Comparison of ENCODE assay signal across 8 mouse cellular contexts in the genomic region with DNA sequence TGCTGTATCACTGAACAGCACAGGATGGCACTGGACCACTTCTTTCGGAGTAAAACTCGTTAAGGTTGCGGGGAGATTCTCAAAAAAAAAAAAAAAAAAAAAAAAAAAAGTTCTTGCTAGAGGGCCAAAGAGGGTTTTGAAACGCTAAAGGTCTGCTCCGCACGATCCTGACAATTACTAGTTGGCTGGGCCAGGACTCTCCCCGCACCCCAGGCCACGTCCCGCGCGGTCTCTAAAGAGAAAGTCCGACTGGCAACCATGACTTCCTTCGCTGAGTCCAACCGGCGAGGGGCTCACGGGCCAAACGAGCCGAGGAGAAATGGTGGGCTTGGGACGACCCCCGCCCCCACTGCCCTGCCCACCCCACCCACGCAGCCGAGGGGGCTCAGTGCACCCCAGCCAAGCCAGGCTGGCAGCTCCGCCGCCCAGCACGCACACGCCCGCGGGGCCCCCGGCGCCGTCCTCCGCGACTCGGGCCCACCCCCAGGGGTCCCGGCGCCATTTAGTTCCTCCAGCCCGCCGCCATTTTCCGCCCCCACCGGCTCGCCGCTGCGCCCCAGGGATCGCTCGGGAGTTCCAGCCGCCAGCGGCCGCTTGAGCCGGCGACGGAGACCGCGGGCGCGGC. TPM values are rescaled to one million over a fixed set of nuclear protein-coding genes. Genes with fewer than 3 reads are reported as not detected.
DNase-seq lines count a peak whose midpoint lies in the region; ATAC-seq and TF ChIP-seq lines count a peak whose summit lies in the region.

No protein-coding gene starts in this region.

- peak; percentile 34 for DNase-seq in urinary bladder, postnatal 14 days (ENCODE audit: low spot score)
- DNase-seq in urinary bladder, adult 2 months (ENCODE audit: low spot score): no peak
- peak; percentile 19 for DNase-seq in forelimb bud, embryonic 11.5 days (ENCODE audit: low read depth, low spot score)
- DNase-seq in liver, embryonic 11.5 days (ENCODE audit: low spot score): peak; percentile 70
- no peak for DNase-seq in cerebellum, adult 9-11 months

- H3K9me3 ChIP-seq in intestine, embryonic 15.5 days: no peaks in the 10 kb centered on the region
- no peaks in the 10 kb centered on the region for H3K9me3 ChIP-seq in liver, embryonic 11.5 days (ENCODE audit: control insufficient read depth, low read length)
- no peaks in the 10 kb centered on the region for H3K9me3 ChIP-seq in midbrain, embryonic 15.5 days

- WGBS in intestine, embryonic 15.5 days: under 1% methylated on average over 49 of the region's 55 CpGs
- WGBS in liver, embryonic 11.5 days: under 1% methylated on average over 55 of the region's 55 CpGs
- under 1% methylated on average over 52 of the region's 55 CpGs for WGBS in midbrain, embryonic 15.5 days

- no peaks in the 10 kb centered on the region for H3K4me1 ChIP-seq in bone marrow macrophage, adult 2 months (ENCODE audit: control insufficient read depth, insufficient read depth, low read length)
- no peaks in the 10 kb centered on the region for H3K4me1 ChIP-seq in intestine, embryonic 15.5 days (replicated peaks)
- peaks cover 12% of the 10 kb centered on the region for H3K4me1 ChIP-seq in liver, embryonic 11.5 days (replicated peaks; ENCODE audit: control insufficient read depth, insufficient read depth, low read length)
- peaks cover 24% of the 10 kb centered on the region for H3K4me1 ChIP-seq in midbrain, embryonic 15.5 days

- peak overlapping the region; percentile 96 for H3K9ac ChIP-seq in intestine, embryonic 15.5 days
- peak overlapping the region; percentile 90 for H3K9ac ChIP-seq in liver, embryonic 11.5 days (ENCODE audit: low read depth, low read length)
- H3K9ac ChIP-seq in midbrain, embryonic 15.5 days: peak overlapping the region; percentile 94

- peak overlapping the region; percentile 98 for H3K27ac ChIP-seq in bone marrow macrophage, adult 2 months (ENCODE audit: insufficient read depth, low read depth, low read length)
- peak overlapping the region; percentile 100 for H3K27ac ChIP-seq in intestine, embryonic 15.5 days
- peak overlapping the region; percentile 94 for H3K27ac ChIP-seq in liver, embryonic 11.5 days (ENCODE audit: low read depth, low read length)
- H3K27ac ChIP-seq in midbrain, embryonic 15.5 days: peak overlapping the region; percentile 99

- no peaks in the 10 kb centered on the region for H3K36me3 ChIP-seq in intestine, embryonic 15.5 days
- peaks cover 6% of the 10 kb centered on the region; the same call in 1 of the 2 replicates for H3K36me3 ChIP-seq in liver, embryonic 11.5 days (ENCODE audit: control insufficient read depth, insufficient read depth, low read length)
- H3K36me3 ChIP-seq in midbrain, embryonic 15.5 days (replicated peaks): no peaks in the 10 kb centered on the region

- peak overlapping the region; percentile 92 for H3K4me3 ChIP-seq in bone marrow macrophage, adult 2 months (ENCODE audit: insufficient read depth, low read length)
- peak overlapping the region; percentile 85 for H3K4me3 ChIP-seq in intestine, embryonic 15.5 days (replicated peaks)
- peak overlapping the region; percentile 99 for H3K4me3 ChIP-seq in liver, embryonic 11.5 days (ENCODE audit: low read depth, low read length)
- peak overlapping the region; percentile 98 for H3K4me3 ChIP-seq in midbrain, embryonic 15.5 days

- peak overlapping the region; percentile 50 for H3K4me2 ChIP-seq in intestine, embryonic 15.5 days (replicated peaks)
- H3K4me2 ChIP-seq in liver, embryonic 11.5 days: peak overlapping the region; percentile 66
- peak overlapping the region; percentile 59 for H3K4me2 ChIP-seq in midbrain, embryonic 15.5 days

- no peak for TF ChIP-seq CTCF in bone marrow macrophage, adult 2 months (IDR thresholded peaks at IDR 0.05; ENCODE audit: low read depth, low read length)

- peak; percentile 76 for ATAC-seq in intestine, embryonic 15.5 days
- peak; percentile 66 for ATAC-seq in liver, embryonic 11.5 days (replicated peaks; ENCODE audit: low FRiP score)
- ATAC-seq in midbrain, embryonic 15.5 days (replicated peaks): peak; percentile 77

- no peaks in the 10 kb centered on the region for H3K27me3 ChIP-seq in intestine, embryonic 15.5 days (replicated peaks)
- H3K27me3 ChIP-seq in liver, embryonic 11.5 days (replicated peaks; ENCODE audit: control insufficient read depth, insufficient read depth, low read length): no peaks in the 10 kb centered on the region
- H3K27me3 ChIP-seq in midbrain, embryonic 15.5 days (replicated peaks): no peaks in the 10 kb centered on the region

- TF ChIP-seq POLR2A in bone marrow macrophage, adult 2 months (IDR thresholded peaks at IDR 0.05; ENCODE audit: borderline replicate concordance, low read depth, low read length): no peak

RNA-seq across cellular contexts. Expression of a gene that starts 0.6 kb away (rescaled TPM):
- 37.6 and 49.0 TPM in 2 replicates for polyA plus RNA-seq in urinary bladder, adult 2 months (2012; rRNA removed)
- 27.3 and 30.5 TPM in 2 replicates for polyA plus RNA-seq in bone marrow macrophage, adult 2 months (2012; ENCODE audit: insufficient read depth, insufficient read length, missing spikeins)
- 32.2 and 32.9 TPM in 2 replicates for polyA plus RNA-seq in intestine, embryonic 15.5 days (2015; fragmentation: Nextera tagmentation; extraction: Ambion mirVana)
- 32.8 and 34.5 TPM in 2 replicates for polyA plus RNA-seq in liver, embryonic 11.5 days (2014; fragmentation: Nextera tagmentation; extraction: Ambion mirVana)
- polyA plus RNA-seq in midbrain, embryonic 15.5 days (2015; fragmentation: Nextera tagmentation; extraction: Ambion mirVana): 60.6 and 63.5 TPM in 2 replicates

Comparison
In these comparisons a context has a peak if more than half of its experiments do, and no peak if none do; other contexts are left out.
1. DNase-seq: peak in urinary bladder, postnatal 14 days (single experiment), forelimb bud, embryonic 11.5 days (single experiment) and liver, embryonic 11.5 days (single experiment); none in urinary bladder, adult 2 months (single experiment) and cerebellum, adult 9-11 months (single experiment).
2. Peak in every context shown above with its lines, with median percentiles within 50 percentile points of each other: H3K27ac ChIP-seq, H3K4me3 ChIP-seq, ATAC-seq, H3K4me2 ChIP-seq and H3K9ac ChIP-seq.